Mouse (Mus musculus) bone marrow, adult 2 months (tissue): ENCODE data around the gene Abhd5. TPM values are rescaled to one million over a fixed set of nuclear protein-coding genes. Genes with fewer than 3 reads are reported as not detected.
A peak's percentile ranks its signal among the peaks of the same experiment; 100 is the strongest.

Experiments used
- H3K27ac ChIP-seq: fragments of 200-500 bp; 2 replicates; pipeline ENCODE4 v1.5.1; 2012; ENCODE audit warnings: low read depth, mild to moderate bottlenecking, control low read depth, inconsistent platforms, low read length; ENCODE audit not compliant: control insufficient read depth, poor library complexity, insufficient read depth
- H3K4me1 ChIP-seq: fragments of 200-500 bp; 2 replicates; pipeline ENCODE4 v1.6.1; 2011; ENCODE audit warnings: low read length; ENCODE audit not compliant: control insufficient read depth, insufficient read depth
- H3K4me3 ChIP-seq: fragments of 200-500 bp; replicated peaks from 2 replicates; pipeline ENCODE3; 2011; ENCODE audit warnings: mild to moderate bottlenecking, low read depth, low read length, control low read depth; ENCODE audit not compliant: control insufficient read depth
- CTCF ChIP-seq: fragments of 200-500 bp; IDR thresholded peaks from 2 replicates; pipeline ENCODE4 v1.5.1; 2011; ENCODE audit warnings: low read length, control low read depth; ENCODE audit not compliant: control insufficient read depth, insufficient read depth
- POLR2A ChIP-seq: fragments of 200-500 bp; IDR thresholded peaks from 2 replicates; pipeline ENCODE4 v1.6.1; 2011; ENCODE audit warnings: low read depth, mild to moderate bottlenecking, control low read depth, low read length, borderline replicate concordance; ENCODE audit not compliant: control insufficient read depth
- whole genome bisulfite sequencing: fragments of 180-500 bp; shearing (Covaris S2); methylation state at CpG from one replicate; pipeline ENCODE4 v1.1.7; 2018; 5-methylcytosine and 5-hydroxymethylcytosine counted together
- polyA plus RNA-seq: library from polyadenylated mRNA; stranded (reverse); fragments of >200 nt; gene quantifications from 2 replicates; pipeline ENCODE4 v1.2.4, GENCODE M21; 2011; ENCODE audit warnings: low replicate concordance; ENCODE audit not compliant: missing spikeins, insufficient read depth, insufficient read length

Gene Abhd5
- polyA plus RNA-seq, 1 experiment: 24.3 TPM

- peaks cover 2% of the 10 kb centered on the region for H3K4me1 ChIP-seq
- H3K27ac ChIP-seq: no peak overlapping the region
- 66% methylated on average over 4 of the region's 4 CpGs for WGBS
- no peak overlapping the region for H3K4me3 ChIP-seq
- TF ChIP-seq POLR2A (no peak), CTCF (no peak)
Observed at GRCm38 (mm10) chr9:122401239-122401638, 49.8 kb downstream of the Abhd5 start.

GRCm38 (mm10) chr9:122410437-122411175, 59.2 kb downstream of the Abhd5 start:
- TF ChIP-seq POLR2A: no peak
- TF ChIP-seq CTCF: no peak
- Histone ChIP-seq H3K4me1 (peaks cover 1% of the 10 kb centered on the region), H3K4me3 (no peak overlapping the region), H3K27ac (no peak overlapping the region)
- 83% methylated on average over 16 of the region's 16 CpGs for WGBS

DNA sequence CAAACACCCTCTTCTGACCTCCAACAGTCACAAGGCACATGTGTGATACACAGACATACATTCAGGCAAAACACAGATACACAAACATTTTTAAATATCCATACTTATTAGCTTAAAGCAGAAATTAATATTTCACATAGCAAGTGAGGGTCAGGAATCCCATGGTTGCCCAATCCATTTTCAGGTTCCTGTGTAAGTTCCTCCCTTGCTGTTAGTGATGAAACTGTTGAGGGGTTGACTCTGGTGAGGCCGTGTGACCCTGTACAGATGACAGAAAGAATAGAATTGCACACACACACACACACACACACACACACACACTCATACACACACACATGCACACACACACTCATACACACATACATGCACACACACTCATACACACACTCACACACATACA, 63.2 kb downstream of the Abhd5 start:
- no peak overlapping the region for H3K4me3 ChIP-seq
- H3K4me1 ChIP-seq: no peaks in the 10 kb centered on the region; the same call in 1 of the 2 replicates
- 12% methylated on average over 1 of the region's 1 CpGs for WGBS
- peak overlapping the region; percentile 78; the same call in 1 of the 2 replicates for H3K27ac ChIP-seq
- TF ChIP-seq CTCF: no peak
- no peak for TF ChIP-seq POLR2A

GRCm38 (mm10) chr9:122415056-122415775, 63.8 kb downstream of the Abhd5 start:
- WGBS: 59% methylated on average over 8 of the region's 8 CpGs
- H3K27ac ChIP-seq: peak overlapping the region; percentile 78; the same call in 1 of the 2 replicates
- no peak overlapping the region for H3K4me3 ChIP-seq
- no peak for TF ChIP-seq CTCF
- TF ChIP-seq POLR2A: no peak
- H3K4me1 ChIP-seq: no peaks in the 10 kb centered on the region; the same call in 1 of the 2 replicates

- no peak for TF ChIP-seq CTCF
- no peak for TF ChIP-seq POLR2A
Observed at GRCm38 (mm10) chr9:122416617-122417016, 65.2 kb downstream of the Abhd5 start.

GRCm38 (mm10) chr9:122420195-122420756, 68.9 kb downstream of the Abhd5 start:
- WGBS: 61% methylated on average over 5 of the region's 5 CpGs
- peak overlapping the region; percentile 26; the same call in 1 of the 2 replicates for H3K27ac ChIP-seq
- H3K4me3 ChIP-seq: no peak overlapping the region
- TF ChIP-seq POLR2A (no peak), CTCF (no peak)
- H3K4me1 ChIP-seq: peaks cover 4% of the 10 kb centered on the region; the same call in 1 of the 2 replicates

More at GRCm38 (mm10) chr9:122416617-122417016, 65.2 kb downstream of the Abhd5 start:
- 66% methylated on average over 2 of the region's 2 CpGs for WGBS
- Histone ChIP-seq H3K27ac (no peak overlapping the region), H3K4me1 (peaks cover 4% of the 10 kb centered on the region; the same call in 1 of the 2 replicates), H3K4me3 (no peak overlapping the region)

DNA sequence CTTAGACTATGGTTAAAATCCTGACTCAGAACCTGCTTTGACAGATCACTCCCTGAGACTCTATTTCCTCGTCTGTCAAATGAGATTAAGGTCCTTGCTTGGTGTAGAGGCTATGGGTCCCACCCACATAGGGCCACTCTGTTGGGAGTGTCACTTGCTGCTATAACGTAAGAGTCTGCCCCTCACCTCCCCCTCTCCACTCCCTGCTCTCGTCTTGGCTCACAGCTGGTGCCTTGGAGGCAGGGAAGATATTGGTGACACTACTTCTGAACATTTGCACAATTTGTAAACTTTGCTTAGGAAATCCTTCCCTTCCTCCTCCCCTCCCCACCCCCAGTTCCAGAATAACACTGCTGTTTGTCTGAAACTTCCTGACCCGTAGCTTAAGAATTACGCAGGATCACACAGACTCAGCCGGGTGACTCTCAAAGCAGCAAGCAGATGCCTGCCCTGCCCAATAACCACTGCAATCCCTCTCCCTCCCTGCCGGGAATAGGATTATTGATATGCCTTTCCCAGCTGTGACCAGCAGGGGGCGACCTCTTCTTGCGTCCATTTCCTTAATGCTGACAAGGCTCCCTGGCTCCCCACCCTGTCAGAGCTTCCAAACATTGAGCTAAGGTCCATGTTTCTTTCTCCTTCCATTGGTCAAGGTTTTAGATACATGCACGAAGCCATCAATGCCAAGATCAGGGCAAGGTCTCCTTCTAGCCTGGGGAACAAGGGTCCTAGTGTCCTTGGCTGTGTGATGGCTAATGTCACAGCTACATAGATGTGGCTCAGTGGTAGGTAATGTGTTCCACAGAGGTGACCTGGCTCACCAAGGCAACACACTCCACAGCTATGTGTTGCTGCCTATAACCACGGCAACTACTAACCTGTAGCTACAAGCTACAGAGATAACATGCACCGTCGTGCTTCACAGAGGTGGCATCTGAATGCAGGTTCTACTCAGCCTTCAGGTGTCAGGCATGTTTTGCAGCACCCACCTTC, 69.7 kb downstream of the Abhd5 start:
- Histone ChIP-seq H3K27ac (peak overlapping the region; percentile 26; the same call in 1 of the 2 replicates), H3K4me1 (peaks cover 4% of the 10 kb centered on the region; the same call in 1 of the 2 replicates), H3K4me3 (no peak overlapping the region)
- TF ChIP-seq CTCF (peak; percentile 89), POLR2A (no peak)
- WGBS: 20% methylated on average over 13 of the region's 13 CpGs

DNA sequence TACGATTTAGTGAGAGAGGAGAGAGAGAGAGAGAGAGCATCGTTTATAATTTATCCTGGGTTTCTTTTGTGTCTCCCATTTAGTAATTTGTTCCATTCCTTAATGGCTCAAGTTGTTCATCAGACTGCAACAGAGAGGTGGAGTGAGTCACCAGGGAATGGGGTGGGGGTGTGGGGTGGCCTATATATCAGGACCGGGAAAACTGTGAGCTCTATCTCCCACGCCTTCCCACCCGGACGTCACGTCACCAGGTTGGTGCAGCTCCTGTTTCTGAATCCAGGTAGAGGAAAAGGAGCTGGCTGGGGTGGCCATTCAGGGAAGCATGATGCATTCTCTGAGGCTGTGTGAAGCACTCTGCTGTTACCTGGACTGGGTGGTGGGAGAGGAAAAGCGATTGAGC, 70.5 kb downstream of the Abhd5 start:
- no peak overlapping the region for H3K27ac ChIP-seq
- H3K4me3 ChIP-seq: no peak overlapping the region
- no peak for TF ChIP-seq POLR2A
- TF ChIP-seq CTCF: no peak
- WGBS: 86% methylated on average over 8 of the region's 8 CpGs
- H3K4me1 ChIP-seq: peaks cover 4% of the 10 kb centered on the region; the same call in 1 of the 2 replicates
